Mouse (Mus musculus) G1E (cell line): Measurements from ENCODE around the gene Dlx5.

Experiments used
- CTCF ChIP-seq: IDR thresholded peaks from 2 replicates; pipeline ENCODE4 v1.5.1; 2012; ENCODE audit warnings: low read depth, low read length, inconsistent platforms, mixed read lengths
- GATA1 ChIP-seq: IDR thresholded peaks from 2 replicates; pipeline ENCODE4 v1.6.1; 2012; ENCODE audit warnings: borderline replicate concordance, low read length, inconsistent platforms, mixed read lengths
- GATA2 ChIP-seq: IDR thresholded peaks from 2 replicates; pipeline ENCODE4 v1.6.1; 2012; ENCODE audit warnings: low read depth, low read length, inconsistent platforms, borderline replicate concordance
- TAL1 ChIP-seq: conservative IDR thresholded peaks from 2 replicates; pipeline ENCODE4 v1.6.1; 2012; ENCODE audit warnings: low read depth, low read length, inconsistent platforms, mixed read lengths

GRCm38 (mm10) chr6:6864441-6865440 lies 17.1 kb downstream of the Dlx5 start:
- TF ChIP-seq TAL1 (no peak), CTCF (no peak), GATA2 (no peak), GATA1 (no peak)
